Mouse (Mus musculus): ENCODE measurements around the gene Scpep1. TPM values are rescaled to one million over a fixed set of nuclear protein-coding genes. Genes with fewer than 3 reads are reported as not detected.
"Not testable (repeated sequence)": the region's sequence is repeated elsewhere in the genome, so short reads cannot be mapped to it uniquely, and the experiment has no call there.

Scpep1 gene
- total RNA-seq, 1 experiment, result 140 TPM

DNA sequence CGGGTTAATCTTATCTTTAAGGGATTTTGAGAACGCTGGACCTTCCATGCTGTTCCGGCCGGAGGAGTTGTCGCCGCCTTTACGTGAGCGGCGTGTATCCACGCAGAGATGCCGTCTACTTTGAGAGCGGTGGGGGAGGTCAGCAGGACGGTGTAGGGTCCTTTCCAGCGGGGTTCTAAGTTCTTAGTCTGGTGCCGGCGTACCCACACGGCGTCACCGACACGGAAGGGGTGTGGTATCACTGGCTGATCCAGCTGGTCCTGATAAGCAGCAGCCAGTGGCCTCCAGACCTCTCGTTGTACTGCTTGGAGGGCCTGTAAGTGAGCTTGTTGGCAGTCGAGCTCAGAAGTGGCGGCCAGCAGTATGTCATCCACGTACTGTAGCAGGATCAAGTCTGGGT, 62.5 kb downstream of the Scpep1 start:
- not testable (repeated sequence) for DNase-seq (ENCODE audit: low read depth, low spot score)

DNA sequence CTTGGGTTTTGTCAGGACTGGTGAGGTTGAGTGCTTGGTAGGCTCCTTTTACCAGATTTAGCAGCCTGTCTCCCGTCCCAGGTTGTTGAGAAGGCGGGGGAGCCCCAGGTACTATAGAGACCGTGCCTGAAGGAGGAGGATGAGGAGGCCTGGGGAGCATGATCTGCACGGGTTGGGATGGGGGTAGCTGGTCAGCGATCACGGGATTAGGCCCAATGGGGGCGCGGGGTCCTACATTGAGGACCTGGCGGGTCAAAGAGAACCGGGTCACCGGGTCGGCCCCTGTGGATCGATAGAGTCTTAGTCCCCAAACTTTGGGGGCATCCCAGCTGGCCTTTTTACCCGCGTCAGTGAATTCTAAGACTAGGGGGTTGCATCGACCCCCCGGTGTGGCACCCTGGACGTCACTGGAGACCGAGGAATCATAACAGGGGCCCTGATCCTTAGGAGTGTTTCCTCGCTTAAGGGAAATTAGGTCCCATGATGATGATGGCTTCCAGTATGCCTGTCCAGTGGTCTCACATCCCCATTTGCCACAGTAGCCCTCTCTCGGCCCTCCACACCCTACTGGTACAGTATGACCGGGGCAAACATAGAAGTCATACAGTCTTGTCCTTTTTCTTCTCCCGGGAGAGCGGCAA, 63.2 kb downstream of the Scpep1 start:
- H3K27ac ChIP-seq (ENCODE audit: insufficient read depth, low read depth, low read length, poor library complexity, severe bottlenecking); DNase-seq (ENCODE audit: low read depth, low spot score): not testable (repeated sequence)

More for the DNA sequence above, 62.5 kb downstream of the Scpep1 start:
- H3K9ac ChIP-seq (ENCODE audit: insufficient read depth, low read depth, low read length, poor library complexity, severe bottlenecking); H3K9me3 ChIP-seq (ENCODE audit: control insufficient read depth, insufficient read depth, low read depth, low read length); H3K4me1 ChIP-seq (ENCODE audit: control insufficient read depth in 2 of 2, insufficient read depth in 2 of 2, low read length in 2 of 2, poor library complexity in 1 of 2); in situ Hi-C loops (cut with MboI; ENCODE audit: low sequenced_read_pairs in 2 of 2, unreplicated experiment in 2 of 2); H3K4me3 ChIP-seq (ENCODE audit: insufficient read depth in 1 of 2, low read depth in 1 of 2, low read length in 2 of 2, poor library complexity in 1 of 2, severe bottlenecking in 1 of 2); H3K27ac ChIP-seq (ENCODE audit: insufficient read depth, low read depth, low read length, poor library complexity, severe bottlenecking); H3K36me3 ChIP-seq (ENCODE audit: control insufficient read depth, insufficient read depth, low read length, poor library complexity, severe bottlenecking): not testable (repeated sequence)

DNA sequence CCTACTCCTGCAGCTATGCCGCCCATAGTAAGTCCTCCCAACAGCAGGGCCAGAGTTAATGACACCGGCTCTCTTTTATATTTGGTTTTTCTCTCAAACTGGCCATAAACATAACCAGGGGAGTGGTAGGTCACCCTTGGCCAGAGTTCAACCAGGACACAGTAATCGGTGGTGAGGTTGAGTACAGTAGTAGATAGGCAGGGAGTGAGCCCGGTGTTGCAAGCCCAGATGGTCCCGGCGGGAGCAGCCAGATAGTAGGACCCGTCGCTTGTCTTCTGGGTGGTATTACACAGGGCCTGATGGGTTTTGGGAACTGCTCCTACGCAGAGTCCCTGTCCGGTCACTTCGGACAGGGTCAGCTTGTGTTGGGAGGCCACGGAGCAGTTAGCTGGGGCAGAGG, 63.8 kb downstream of the Scpep1 start:
- H3K36me3 ChIP-seq (ENCODE audit: control insufficient read depth, insufficient read depth, low read length, poor library complexity, severe bottlenecking); H3K27ac ChIP-seq (ENCODE audit: insufficient read depth, low read depth, low read length, poor library complexity, severe bottlenecking); H3K9ac ChIP-seq (ENCODE audit: insufficient read depth, low read depth, low read length, poor library complexity, severe bottlenecking); DNase-seq (ENCODE audit: low read depth, low spot score); H3K4me1 ChIP-seq (ENCODE audit: control insufficient read depth in 2 of 2, insufficient read depth in 2 of 2, low read length in 2 of 2, poor library complexity in 1 of 2); H3K4me3 ChIP-seq (ENCODE audit: insufficient read depth in 1 of 2, low read depth in 1 of 2, low read length in 2 of 2, poor library complexity in 1 of 2, severe bottlenecking in 1 of 2); in situ Hi-C loops (cut with MboI; ENCODE audit: low sequenced_read_pairs in 2 of 2, unreplicated experiment in 2 of 2); H3K9me3 ChIP-seq (ENCODE audit: control insufficient read depth, insufficient read depth, low read depth, low read length): not testable (repeated sequence)

More for the DNA sequence above, 63.2 kb downstream of the Scpep1 start:
- H3K4me1 ChIP-seq (ENCODE audit: control insufficient read depth in 2 of 2, insufficient read depth in 2 of 2, low read length in 2 of 2, poor library complexity in 1 of 2); H3K36me3 ChIP-seq (ENCODE audit: control insufficient read depth, insufficient read depth, low read length, poor library complexity, severe bottlenecking); in situ Hi-C loops (cut with MboI; ENCODE audit: low sequenced_read_pairs in 2 of 2, unreplicated experiment in 2 of 2); H3K9me3 ChIP-seq (ENCODE audit: control insufficient read depth, insufficient read depth, low read depth, low read length); H3K9ac ChIP-seq (ENCODE audit: insufficient read depth, low read depth, low read length, poor library complexity, severe bottlenecking); H3K4me3 ChIP-seq (ENCODE audit: insufficient read depth in 1 of 2, low read depth in 1 of 2, low read length in 2 of 2, poor library complexity in 1 of 2, severe bottlenecking in 1 of 2): not testable (repeated sequence)

DNA sequence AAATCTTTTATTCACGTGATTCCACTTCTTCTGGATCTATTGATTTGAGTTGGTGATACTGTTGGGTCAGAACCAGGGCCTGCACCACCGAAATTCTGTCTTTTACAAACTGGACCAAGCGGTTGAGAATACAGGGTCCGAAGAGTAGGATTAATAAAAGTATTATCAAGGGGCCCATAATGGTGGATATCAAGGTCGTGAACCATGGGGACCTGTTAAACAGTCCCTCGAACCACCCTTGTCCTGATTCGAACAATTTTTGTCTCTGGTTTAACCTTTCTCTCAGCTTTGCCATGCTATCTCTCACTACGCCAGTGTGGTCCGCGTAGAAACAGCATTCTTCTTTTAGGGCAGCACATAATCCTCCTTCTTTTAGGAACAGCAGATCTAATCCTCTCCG, 64.4 kb downstream of the Scpep1 start:
- H3K9me3 ChIP-seq (ENCODE audit: control insufficient read depth, insufficient read depth, low read depth, low read length); H3K4me1 ChIP-seq (ENCODE audit: control insufficient read depth in 2 of 2, insufficient read depth in 2 of 2, low read length in 2 of 2, poor library complexity in 1 of 2); H3K27ac ChIP-seq (ENCODE audit: insufficient read depth, low read depth, low read length, poor library complexity, severe bottlenecking); in situ Hi-C loops (cut with MboI; ENCODE audit: low sequenced_read_pairs in 2 of 2, unreplicated experiment in 2 of 2); H3K4me3 ChIP-seq (ENCODE audit: insufficient read depth in 1 of 2, low read depth in 1 of 2, low read length in 2 of 2, poor library complexity in 1 of 2, severe bottlenecking in 1 of 2); H3K9ac ChIP-seq (ENCODE audit: insufficient read depth, low read depth, low read length, poor library complexity, severe bottlenecking); H3K36me3 ChIP-seq (ENCODE audit: control insufficient read depth, insufficient read depth, low read length, poor library complexity, severe bottlenecking); DNase-seq (ENCODE audit: low read depth, low spot score): not testable (repeated sequence)

DNA sequence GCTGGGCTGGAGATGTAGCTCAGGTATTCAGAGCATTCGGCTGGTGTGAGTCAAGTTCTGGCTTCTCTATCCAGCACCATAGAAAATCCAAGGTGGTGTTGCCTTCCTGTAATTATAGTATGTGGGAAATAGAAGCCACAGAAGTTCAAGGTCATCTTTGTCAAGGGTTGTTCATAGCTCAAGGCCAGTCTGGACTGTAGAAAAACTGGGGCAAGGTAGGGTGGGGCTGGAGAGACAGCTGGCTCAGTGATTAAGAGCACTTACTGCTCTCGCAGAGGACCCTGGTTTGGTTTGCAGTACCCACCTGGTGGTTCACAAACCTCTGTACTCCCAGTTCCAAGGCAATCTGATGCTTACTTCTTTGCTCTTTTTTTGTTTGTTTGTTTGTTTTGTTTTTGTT, 66.3 kb downstream of the Scpep1 start:
- Histone ChIP-seq H3K36me3 (ENCODE audit: control insufficient read depth, insufficient read depth, low read length, poor library complexity, severe bottlenecking) (no peaks in the 10 kb centered on the region), H3K9me3 (ENCODE audit: control insufficient read depth, insufficient read depth, low read depth, low read length) (no peaks in the 10 kb centered on the region), H3K4me3 (ENCODE audit: insufficient read depth in 1 of 2, low read depth in 1 of 2, low read length in 2 of 2, poor library complexity in 1 of 2, severe bottlenecking in 1 of 2) (no peak overlapping the region), H3K9ac (ENCODE audit: insufficient read depth, low read depth, low read length, poor library complexity, severe bottlenecking) (no peak overlapping the region), H3K27ac (ENCODE audit: insufficient read depth, low read depth, low read length, poor library complexity, severe bottlenecking) (no peak overlapping the region), H3K4me1 (ENCODE audit: control insufficient read depth in 2 of 2, insufficient read depth in 2 of 2, low read length in 2 of 2, poor library complexity in 1 of 2) (peaks cover 4 to 5% of the 10 kb centered on the region in 2 experiments)
- TF ChIP-seq HCFC1 (IDR thresholded peaks at IDR 0.05; ENCODE audit: borderline replicate concordance, insufficient read depth, low read length) (no peak), MAFK (IDR thresholded peaks at IDR 0.05; ENCODE audit: insufficient read depth, low read depth, low read length) (no peak), ZNF384 (IDR thresholded peaks at IDR 0.05; ENCODE audit: low read depth, low read length) (no peak), CHD2 (IDR thresholded peaks at IDR 0.05; ENCODE audit: low read depth, low read length) (no peak), ZC3H11A (IDR thresholded peaks at IDR 0.05; ENCODE audit: borderline replicate concordance, low read depth, low read length) (no peak)
- no peak for DNase-seq (ENCODE audit: low read depth, low spot score)
- in situ Hi-C loops (cut with MboI; ENCODE audit: low sequenced_read_pairs in 2 of 2, unreplicated experiment in 2 of 2), result no loop called here

All from ES-E14 (cell line).